In the genomic region with DNA sequence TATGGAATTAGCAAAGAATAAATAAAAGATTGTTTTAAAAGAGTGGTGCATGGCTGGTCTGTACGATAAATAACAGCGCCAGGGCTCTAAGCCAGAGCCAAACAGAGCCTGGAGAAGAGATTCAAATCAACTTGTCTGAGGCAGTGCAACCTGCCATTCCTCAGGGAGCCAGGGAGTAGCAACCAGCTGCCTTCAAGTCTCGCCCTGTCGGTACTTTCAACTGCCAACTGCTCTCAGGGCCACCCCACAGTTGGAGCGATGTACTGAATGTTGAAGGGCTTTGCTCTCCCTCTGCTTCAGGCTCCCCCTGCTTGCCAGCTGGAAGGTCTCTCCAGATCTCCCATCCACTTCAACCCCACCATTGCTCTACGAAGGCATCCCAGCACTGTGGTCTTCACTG, we compare ENCODE assay signal across 10 mouse cellular contexts. TPM values are rescaled to one million over a fixed set of nuclear protein-coding genes. Genes with fewer than 3 reads are reported as not detected.
"Had no signal": no experiment of that assay in that cellular context is flagged by ENCODE, and none has a peak within 500 bp of the region (broad histone marks: within the 10 kb centered on the region; RNA-seq: fewer than 3 reads in every experiment).

No protein-coding gene starts in this region.

- H3K9ac ChIP-seq: liver, embryonic 15.5 days; midbrain, embryonic 12.5 days; neural tube, embryonic 13.5 days had no signal

- H3K36me3 ChIP-seq: limb, embryonic 10.5 days; liver, embryonic 15.5 days; midbrain, embryonic 12.5 days; neural tube, embryonic 13.5 days had no signal

- H3K4me2 ChIP-seq: liver, embryonic 11.5 days; liver, embryonic 15.5 days; midbrain, embryonic 12.5 days; neural tube, embryonic 13.5 days had no signal

- H3K4me1 ChIP-seq: liver, embryonic 15.5 days had no signal

- H3K27me3 ChIP-seq: midbrain, embryonic 12.5 days; neural tube, embryonic 13.5 days had no signal

- H3K27ac ChIP-seq: layer of hippocampus, adult 2 months; limb, embryonic 10.5 days; liver, embryonic 15.5 days; midbrain, embryonic 12.5 days; neural tube, embryonic 13.5 days had no signal

- H3K4me3 ChIP-seq: layer of hippocampus, adult 2 months; limb, embryonic 10.5 days; liver, embryonic 15.5 days; midbrain, embryonic 12.5 days; neural tube, embryonic 13.5 days had no signal

- H3K9me3 ChIP-seq: limb, embryonic 10.5 days; liver, embryonic 15.5 days; midbrain, embryonic 12.5 days; neural tube, embryonic 13.5 days had no signal

RNA-seq across cellular contexts. Expression of a gene that starts 55.7 kb away (rescaled TPM):
- total RNA-seq: megakaryocyte progenitor cell, adult 5-6 weeks had no signal
- polyA plus RNA-seq: limb, embryonic 10.5 days; liver, embryonic 15.5 days; lung, adult 2 months; lung, postnatal 0 days; thymus, postnatal 0 days had no signal
